Mouse (Mus musculus) hindbrain, embryonic 13.5 days (tissue): ENCODE results near the gene Rad9a. TPM values are rescaled to one million over a fixed set of nuclear protein-coding genes. Genes with fewer than 3 reads are reported as not detected.
A peak's percentile ranks its signal among the peaks of the same experiment; 100 is the strongest.

Source experiments
- ATAC-seq: fragments of 200-750 bp; cut with Nextera tagmentation; 2 replicates; pipeline ENCODE4 v1.8.0; 2017; ENCODE audit warnings: moderate TSS enrichment; ENCODE audit not compliant: low FRiP score
- H3K27ac ChIP-seq: fragments of 300-500 bp; sonication (generic); 2 replicates; pipeline ENCODE4 v1.5.1; 2015; ENCODE audit warnings: inconsistent platforms, mild to moderate bottlenecking, moderate library complexity
- H3K27me3 ChIP-seq: fragments of 300-500 bp; sonication (generic); 2 replicates; pipeline ENCODE4 v1.6.1; 2015; ENCODE audit warnings: mild to moderate bottlenecking, inconsistent platforms
- H3K36me3 ChIP-seq: fragments of 300-500 bp; sonication (generic); 2 replicates; pipeline ENCODE4 v1.6.1; 2015; ENCODE audit warnings: mild to moderate bottlenecking, inconsistent platforms
- H3K4me1 ChIP-seq: fragments of 300-500 bp; sonication (generic); replicated peaks from 2 replicates; pipeline ENCODE4 v1.6.1; 2015; ENCODE audit warnings: inconsistent platforms
- H3K4me2 ChIP-seq: fragments of 300-500 bp; sonication (generic); 2 replicates; pipeline ENCODE4 v1.6.1; 2015; ENCODE audit warnings: inconsistent platforms, mild to moderate bottlenecking, moderate library complexity
- H3K4me3 ChIP-seq: fragments of 300-500 bp; sonication (generic); 2 replicates; pipeline ENCODE4 v1.5.1; 2015; ENCODE audit warnings: mild to moderate bottlenecking, inconsistent platforms
- H3K9ac ChIP-seq: fragments of 300-500 bp; sonication (generic); 2 replicates; pipeline ENCODE4 v1.6.1; 2015; ENCODE audit warnings: mild to moderate bottlenecking, inconsistent platforms
- H3K9me3 ChIP-seq: fragments of 300-500 bp; sonication (generic); 2 replicates; pipeline ENCODE4 v1.6.1; 2016; ENCODE audit warnings: inconsistent platforms
- WGBS: fragments of 180-500 bp; shearing (Covaris S2); methylation state at CpG from one replicate; pipeline ENCODE4 v1.1.7; 2015; 5-methylcytosine and 5-hydroxymethylcytosine counted together
- polyA plus RNA-seq: library from polyadenylated mRNA; unstranded; fragments of >200 nt; fragmentation: Nextera tagmentation; extraction: Ambion mirVana; gene quantifications from 2 replicates; pipeline ENCODE4 v1.2.1, GENCODE M21; 2015

Rad9a gene
- polyA plus RNA-seq, 1 experiment from 2014 or later, result 20.4 TPM

- Histone ChIP-seq H3K27ac (no peak overlapping the region), H3K9ac (peak overlapping the region; percentile 80), H3K36me3 (peaks cover 21% of the 10 kb centered on the region), H3K9me3 (no peaks in the 10 kb centered on the region), H3K4me1 (peaks cover 23% of the 10 kb centered on the region), H3K4me3 (peak overlapping the region; percentile 64), H3K4me2 (peak overlapping the region; percentile 94), H3K27me3 (peaks cover 30% of the 10 kb centered on the region)
- ATAC-seq, result peak; percentile 21; the same call in 1 of the 2 replicates
- 28% methylated on average over 7 of the region's 7 CpGs for WGBS
Observed at GRCm38 (mm10) chr19:4202149-4202548, 687 bp upstream of the Rad9a start.

GRCm38 (mm10) chr19:4197180-4197579 is 4.3 kb downstream of the Rad9a start:
- peaks cover 44% of the 10 kb centered on the region for H3K4me1 ChIP-seq

GRCm38 (mm10) chr19:4196548-4196947 is 4.9 kb downstream of the Rad9a start:
- Histone ChIP-seq H3K9me3 (no peaks in the 10 kb centered on the region), H3K27me3 (no peaks in the 10 kb centered on the region), H3K4me3 (no peak overlapping the region), H3K4me1 (peaks cover 40% of the 10 kb centered on the region), H3K9ac (no peak overlapping the region), H3K36me3 (peaks cover 62% of the 10 kb centered on the region), H3K4me2 (no peak overlapping the region), H3K27ac (no peak overlapping the region)
- WGBS, result 54% methylated on average over 5 of the region's 5 CpGs
- no peak for ATAC-seq

More at GRCm38 (mm10) chr19:4197180-4197579, 4.3 kb downstream of the Rad9a start:
- Histone ChIP-seq H3K36me3 (peaks cover 62% of the 10 kb centered on the region), H3K9ac (no peak overlapping the region), H3K27me3 (no peaks in the 10 kb centered on the region), H3K27ac (no peak overlapping the region), H3K9me3 (no peaks in the 10 kb centered on the region), H3K4me3 (no peak overlapping the region), H3K4me2 (no peak overlapping the region)
- 72% methylated on average over 3 of the region's 3 CpGs for WGBS
- no peak for ATAC-seq

GRCm38 (mm10) chr19:4196048-4196447 is 5.4 kb downstream of the Rad9a start:
- Histone ChIP-seq H3K4me1 (peaks cover 42% of the 10 kb centered on the region), H3K36me3 (peaks cover 62% of the 10 kb centered on the region)
- 66% methylated on average over 2 of the region's 2 CpGs for WGBS

DNA sequence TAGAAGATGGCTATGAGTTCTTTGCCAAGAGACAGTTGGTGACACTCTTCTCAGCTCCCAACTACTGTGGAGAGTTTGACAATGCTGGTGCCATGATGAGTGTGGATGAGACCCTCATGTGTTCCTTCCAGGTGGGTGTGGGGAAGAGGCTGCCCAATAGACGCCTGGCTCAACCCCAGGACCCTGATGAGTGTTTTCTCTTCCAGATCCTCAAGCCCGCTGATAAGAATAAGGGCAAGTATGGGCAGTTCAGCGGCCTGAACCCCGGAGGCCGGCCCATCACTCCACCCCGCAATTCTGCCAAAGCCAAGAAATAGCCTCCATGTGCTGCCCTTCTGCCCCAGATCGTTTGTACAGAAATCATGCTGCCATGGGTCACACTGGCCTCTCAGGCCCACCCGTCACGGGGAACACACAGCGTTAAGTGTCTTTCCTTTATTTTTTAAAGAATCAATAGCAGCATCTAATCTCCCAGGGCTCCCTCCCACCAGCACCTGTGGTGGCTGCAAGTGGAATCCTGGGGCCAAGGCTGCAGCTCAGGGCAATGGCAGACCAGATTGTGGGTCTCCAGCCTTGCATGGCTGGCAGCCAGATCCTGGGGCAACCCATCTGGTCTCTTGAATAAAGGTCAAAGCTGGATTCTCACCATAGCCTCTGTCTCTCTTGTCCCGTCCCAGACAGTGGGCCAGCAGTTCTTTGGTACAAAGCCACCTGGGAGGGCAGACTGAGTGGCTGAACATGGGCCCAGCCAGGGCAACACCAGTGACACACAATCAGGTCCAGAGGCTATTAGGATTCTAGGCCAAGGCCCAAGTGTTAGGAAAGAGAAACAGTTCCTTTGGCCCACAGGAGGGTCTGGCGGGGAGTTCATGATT is 6.4 kb downstream of the Rad9a start:
- no peak overlapping the region for H3K9ac ChIP-seq

More at GRCm38 (mm10) chr19:4196048-4196447, 5.4 kb downstream of the Rad9a start:
- H3K27me3 ChIP-seq, result no peaks in the 10 kb centered on the region
- H3K27ac ChIP-seq, result no peak overlapping the region
- no peak overlapping the region for H3K4me2 ChIP-seq
- H3K9me3 ChIP-seq, result no peaks in the 10 kb centered on the region
- H3K4me3 ChIP-seq, result no peak overlapping the region
- ATAC-seq, result no peak
- H3K9ac ChIP-seq, result no peak overlapping the region

DNA sequence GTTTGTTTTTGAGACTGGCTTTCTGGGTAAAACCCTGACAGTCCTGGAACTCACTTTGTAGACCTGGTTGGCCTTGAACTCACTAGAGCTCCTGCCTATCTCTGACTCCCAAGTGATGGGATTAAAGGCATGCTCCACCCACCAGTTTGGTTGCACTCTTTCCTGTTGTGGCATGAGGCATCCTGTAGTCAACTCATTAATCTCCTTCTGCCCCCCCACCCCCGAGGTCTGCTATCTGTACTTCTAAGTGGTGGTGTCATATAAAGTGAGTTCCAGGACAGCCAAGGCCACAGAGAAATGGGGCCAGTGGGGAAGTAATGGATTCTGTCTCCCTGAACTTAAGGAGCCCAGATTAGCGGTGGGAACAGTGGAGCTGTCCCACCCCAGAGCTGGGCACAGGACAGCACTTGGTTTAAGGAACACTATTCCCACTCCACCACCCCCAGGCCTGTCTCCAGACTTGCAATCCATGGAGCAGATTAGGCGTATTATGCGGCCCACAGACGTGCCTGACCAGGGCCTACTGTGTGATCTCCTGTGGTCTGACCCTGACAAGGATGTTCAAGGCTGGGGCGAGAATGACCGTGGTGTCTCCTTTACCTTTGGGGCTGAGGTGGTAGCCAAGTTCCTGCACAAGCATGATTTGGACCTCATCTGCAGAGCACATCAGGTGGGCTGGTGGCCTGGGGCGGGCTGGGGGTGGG is 7.3 kb downstream of the Rad9a start:
- Histone ChIP-seq H3K36me3 (peaks cover 58% of the 10 kb centered on the region), H3K27me3 (no peaks in the 10 kb centered on the region), H3K9ac (no peak overlapping the region; the same call in 1 of the 2 replicates), H3K9me3 (no peaks in the 10 kb centered on the region), H3K27ac (no peak overlapping the region), H3K4me2 (peak overlapping the region; percentile 96; the same call in 1 of the 2 replicates), H3K4me1 (peaks cover 30% of the 10 kb centered on the region), H3K4me3 (no peak overlapping the region)
- WGBS, result 91% methylated on average over 8 of the region's 8 CpGs
- no peak for ATAC-seq

More for the DNA sequence above, 6.4 kb downstream of the Rad9a start:
- no peaks in the 10 kb centered on the region for H3K9me3 ChIP-seq
- peaks cover 62% of the 10 kb centered on the region for H3K36me3 ChIP-seq
- peaks cover 31% of the 10 kb centered on the region for H3K4me1 ChIP-seq
- no peak overlapping the region for H3K4me3 ChIP-seq
- no peak for ATAC-seq
- no peak overlapping the region for H3K27ac ChIP-seq
- no peaks in the 10 kb centered on the region for H3K27me3 ChIP-seq
- 80% methylated on average over 12 of the region's 12 CpGs for WGBS
- H3K4me2 ChIP-seq, result no peak overlapping the region

DNA sequence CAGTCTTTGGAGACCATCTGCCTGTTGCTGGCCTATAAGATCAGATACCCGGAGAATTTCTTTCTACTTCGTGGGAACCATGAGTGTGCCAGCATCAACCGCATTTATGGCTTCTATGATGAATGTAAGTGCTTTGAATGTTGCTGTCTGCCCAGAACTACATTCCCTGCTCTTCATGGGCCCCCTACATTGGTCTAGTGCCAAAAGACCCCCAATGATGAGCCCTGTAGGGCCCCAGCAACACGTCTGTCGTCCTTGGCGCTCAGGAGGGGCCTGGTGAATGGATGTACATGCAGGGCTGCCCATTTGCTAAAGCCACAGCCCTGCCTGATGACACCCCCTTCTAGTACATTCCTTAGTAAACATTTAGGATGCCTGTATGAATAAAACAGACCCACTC is 8.3 kb downstream of the Rad9a start:
- Histone ChIP-seq H3K9ac (peak overlapping the region; percentile 99), H3K9me3 (no peaks in the 10 kb centered on the region), H3K27ac (0 out of 2 replicates have a peak overlapping the region, but pooled peaks have one; percentile 94), H3K4me3 (peak overlapping the region; percentile 97), H3K4me1 (peaks cover 30% of the 10 kb centered on the region), H3K27me3 (no peaks in the 10 kb centered on the region), H3K4me2 (peak overlapping the region; percentile 96), H3K36me3 (peaks cover 50% of the 10 kb centered on the region)
- 54% methylated on average over 6 of the region's 6 CpGs for WGBS
- no peak for ATAC-seq

- Histone ChIP-seq H3K4me1 (peaks cover 30% of the 10 kb centered on the region), H3K27ac (peak overlapping the region; percentile 94), H3K4me2 (peak overlapping the region; percentile 96), H3K4me3 (peak overlapping the region; percentile 97), H3K9me3 (no peaks in the 10 kb centered on the region), H3K27me3 (no peaks in the 10 kb centered on the region), H3K9ac (peak overlapping the region; percentile 99), H3K36me3 (peaks cover 44% of the 10 kb centered on the region)
- no peak; the same call in 1 of the 2 replicates for ATAC-seq
- WGBS, result under 1% methylated on average over 45 of the region's 52 CpGs
Observed at GRCm38 (mm10) chr19:4192251-4192985, 9.0 kb downstream of the Rad9a start.

- Histone ChIP-seq H3K27ac (peak within 1 kb of the TSS; percentile 94), H3K4me1 (peaks cover 30% of the 10 kb centered on the region), H3K9me3 (no peaks in the 10 kb centered on the region), H3K4me3 (peak within 1 kb of the TSS; percentile 97), H3K9ac (peak within 1 kb of the TSS; percentile 99), H3K36me3 (peaks cover 37% of the 10 kb centered on the region), H3K4me2 (peak within 1 kb of the TSS; percentile 96), H3K27me3 (no peaks in the 10 kb centered on the region)
- 7% methylated on average over 40 of the region's 47 CpGs for WGBS
- peak; percentile 90 for ATAC-seq
Observed at GRCm38 (mm10) chr19:4191528-4192250, 9.8 kb downstream of the Rad9a start, which contains the start of gene Ppp1ca. Ppp1ca (plus strand) TSS chr19:4192065.

DNA sequence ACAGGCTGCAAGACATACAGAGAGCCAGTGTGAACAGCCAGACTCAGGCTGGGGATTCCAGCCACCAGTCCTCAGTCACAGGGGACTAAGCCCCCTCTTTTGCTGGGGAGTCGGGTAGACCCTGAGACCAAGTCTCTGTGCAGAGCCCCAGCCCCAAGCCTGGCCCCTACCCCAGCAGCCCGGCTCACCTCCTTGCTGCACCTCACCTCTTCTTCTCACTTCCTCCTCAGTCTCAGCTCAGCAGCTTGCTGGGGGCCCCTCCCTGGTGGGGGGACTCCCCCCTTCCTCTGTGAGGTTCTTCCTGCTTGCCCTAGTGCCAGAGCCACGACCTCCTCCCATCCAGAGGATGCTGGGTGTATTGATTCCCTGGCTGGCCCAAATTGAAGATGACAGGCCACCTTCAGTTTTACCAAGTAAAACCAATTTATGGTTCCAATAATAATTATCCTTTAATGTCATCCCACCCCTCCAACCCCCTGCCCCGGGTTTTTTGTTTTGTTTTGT is 10.6 kb downstream of the Rad9a start, which contains the start of gene Tbc1d10c:
Gene Tbc1d10c, minus strand, starts transcription at position 454 of the 504 bp plus-strand sequence.
- peaks cover 29% of the 10 kb centered on the region for H3K36me3 ChIP-seq
- no peaks in the 10 kb centered on the region for H3K27me3 ChIP-seq
- peak within 1 kb of the TSS; percentile 99 for H3K9ac ChIP-seq
- no peaks in the 10 kb centered on the region for H3K9me3 ChIP-seq
- peak within 1 kb of the TSS; percentile 96 for H3K4me2 ChIP-seq
- peak within 1 kb of the TSS; percentile 94 for H3K27ac ChIP-seq
- no peak for ATAC-seq
- H3K4me1 ChIP-seq, result peaks cover 30% of the 10 kb centered on the region
- H3K4me3 ChIP-seq, result peak within 1 kb of the TSS; percentile 97
- WGBS, result 76% methylated on average over 4 of the region's 4 CpGs

DNA sequence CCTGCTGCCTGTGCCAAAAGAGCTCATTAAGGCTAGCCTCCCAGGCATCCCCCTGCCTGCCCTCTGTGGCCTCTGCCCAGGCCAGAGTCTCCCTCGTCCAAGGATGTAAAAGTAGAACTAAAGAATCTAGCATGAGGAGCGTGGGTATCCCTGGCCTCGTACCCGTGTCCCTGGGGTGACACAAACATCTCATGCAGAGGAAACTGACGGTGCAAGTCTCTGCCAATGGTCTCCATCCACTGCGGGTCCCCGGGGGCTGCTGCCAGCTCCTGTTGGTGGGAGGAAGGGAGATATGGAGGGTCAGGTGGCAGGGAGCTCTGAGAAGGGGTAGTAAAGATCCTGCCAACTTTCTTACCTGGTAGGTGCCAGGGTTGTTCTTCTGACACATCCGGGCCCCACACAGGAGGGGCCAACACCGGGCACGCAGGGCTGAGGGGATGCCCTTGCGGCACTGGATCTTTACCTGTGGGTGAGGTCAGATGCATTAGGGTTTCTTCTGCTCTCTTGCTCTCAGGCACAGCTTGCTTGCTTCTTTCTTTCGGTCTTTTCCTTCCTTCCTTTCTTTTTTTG is 12.3 kb downstream of the Rad9a start:
- H3K36me3 ChIP-seq, result peaks cover 11% of the 10 kb centered on the region
- H3K9me3 ChIP-seq, result no peaks in the 10 kb centered on the region
- no peak overlapping the region; the same call in 1 of the 2 replicates for H3K9ac ChIP-seq
- no peak overlapping the region for H3K4me3 ChIP-seq
- H3K4me2 ChIP-seq, result no peak overlapping the region
- no peak overlapping the region for H3K27ac ChIP-seq
- no peak for ATAC-seq
- 92% methylated on average over 12 of the region's 12 CpGs for WGBS
- no peaks in the 10 kb centered on the region for H3K27me3 ChIP-seq
- H3K4me1 ChIP-seq, result peaks cover 29% of the 10 kb centered on the region
